ENCODE assay signal across 8 mouse cellular contexts in the genomic region with DNA sequence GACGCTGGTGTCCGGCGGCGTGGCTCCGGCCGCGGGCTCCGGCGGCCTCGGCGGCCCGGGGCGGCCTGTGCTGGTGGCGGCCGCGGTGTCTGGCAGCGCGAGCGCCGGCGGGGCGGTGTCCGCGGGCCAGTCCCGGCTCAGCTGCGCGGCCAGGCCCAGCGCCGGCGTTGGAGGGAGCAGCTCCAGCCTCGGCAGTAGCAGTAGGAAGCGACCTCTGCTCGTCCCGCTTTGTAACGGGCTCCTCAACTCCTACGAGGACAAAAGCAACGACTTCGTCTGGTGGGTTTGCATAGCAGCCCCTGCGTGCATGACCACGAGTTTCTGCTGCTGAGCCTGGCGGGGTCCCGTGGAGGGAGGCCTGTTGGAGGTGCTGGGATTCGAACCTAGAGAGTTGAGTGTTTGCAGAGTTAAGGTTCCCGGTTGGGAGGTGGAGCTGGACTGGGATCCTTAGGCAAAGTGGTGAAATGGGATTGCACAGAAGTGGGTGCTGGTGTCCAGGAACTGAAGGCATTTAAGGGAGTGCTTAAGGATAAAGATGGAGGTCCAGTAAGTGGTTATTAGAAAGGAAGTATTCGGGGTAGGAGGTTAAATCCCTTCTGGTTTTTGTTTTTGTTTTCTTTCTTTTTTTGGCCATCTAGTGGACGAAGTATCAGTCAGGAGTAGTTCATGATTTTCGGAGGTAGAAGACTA. TPM values are rescaled to one million over a fixed set of nuclear protein-coding genes. Genes with fewer than 3 reads are reported as not detected.
A peak's percentile ranks its signal among the peaks of the same experiment; 100 is the strongest.
DNase-seq lines count a peak whose midpoint lies in the region; ATAC-seq and TF ChIP-seq lines count a peak whose summit lies in the region.
"Not testable (repeated sequence)": the region's sequence is repeated elsewhere in the genome, so short reads cannot be mapped to it uniquely, and the experiment has no call there.

No protein-coding gene starts in this region.

- peaks cover 0 to 37% of the 10 kb centered on the region in 2 experiments; a peak in 3 of 4 replicates for H3K36me3 ChIP-seq in MEL (ENCODE audit: control insufficient read depth in 1 of 2, insufficient read depth in 2 of 2, low read length in 2 of 2)
- H3K36me3 ChIP-seq in forebrain, embryonic 15.5 days; hindbrain, embryonic 12.5 days: not testable (repeated sequence)

- H3K9ac ChIP-seq in MEL (ENCODE audit: control insufficient read depth, low read depth, low read length, poor library complexity, severe bottlenecking): peak overlapping the region; percentile 68
- peak overlapping the region; percentile 89 for H3K9ac ChIP-seq in forebrain, embryonic 15.5 days (replicated peaks)
- H3K9ac ChIP-seq in hindbrain, embryonic 12.5 days: peak overlapping the region; percentile 78

- WGBS in forebrain, embryonic 15.5 days: under 1% methylated on average over 33 of the region's 47 CpGs
- WGBS in hindbrain, embryonic 12.5 days: under 1% methylated on average over 17 of the region's 47 CpGs

- peak; percentile 68 for ATAC-seq in forebrain, embryonic 15.5 days (replicated peaks)
- ATAC-seq in hindbrain, embryonic 12.5 days (ENCODE audit: low FRiP score): peak; percentile 76

- not testable (repeated sequence) for TF ChIP-seq EP300 in MEL (IDR thresholded peaks at IDR 0.05; ENCODE audit: low read depth in 1 of 2, low read length in 2 of 2)

- TF ChIP-seq RAD21 in MEL (IDR thresholded peaks at IDR 0.05; ENCODE audit: low read depth, low read length): not testable (repeated sequence)

- peaks cover 16 to 17% of the 10 kb centered on the region in 2 experiments for H3K4me1 ChIP-seq in MEL (ENCODE audit: control insufficient read depth in 1 of 2, insufficient read depth in 2 of 2, low read length in 2 of 2)
- H3K4me1 ChIP-seq in forebrain, embryonic 15.5 days: peaks cover 33% of the 10 kb centered on the region
- H3K4me1 ChIP-seq in hindbrain, embryonic 12.5 days: peaks cover 22% of the 10 kb centered on the region

- TF ChIP-seq POLR2A in MEL (IDR thresholded peaks at IDR 0.05; ENCODE audit: control insufficient read depth in 1 of 2, insufficient read depth in 1 of 2, low read depth in 1 of 2, low read length in 2 of 2, poor library complexity in 1 of 2): not testable (repeated sequence)

- peak overlapping the region; percentile 70 to 98 for H3K4me3 ChIP-seq in MEL (ENCODE audit: control insufficient read depth in 1 of 2, insufficient read depth in 1 of 2, low read depth in 2 of 2, low read length in 2 of 2)
- H3K4me3 ChIP-seq in forebrain, embryonic 15.5 days: peak overlapping the region; percentile 85
- H3K4me3 ChIP-seq in hindbrain, embryonic 12.5 days: peak overlapping the region; percentile 71

- peak overlapping the region; percentile 70 for H3K4me2 ChIP-seq in forebrain, embryonic 15.5 days (replicated peaks)
- H3K4me2 ChIP-seq in hindbrain, embryonic 12.5 days (replicated peaks): peak overlapping the region; percentile 67

- peak in 1 of 3 experiments; percentile 5; a peak in 2 of 6 replicates for TF ChIP-seq CTCF in MEL (IDR thresholded peaks at IDR 0.05 in 2 of 3, conservative IDR thresholded peaks at IDR 0.05 in 1 of 3; ENCODE audit: control insufficient read depth in 1 of 3, insufficient read depth in 1 of 3, low read depth in 2 of 3, low read length in 3 of 3, poor library complexity in 1 of 3, severe bottlenecking in 1 of 3)

- not testable (repeated sequence) for H3K9me3 ChIP-seq in MEL (replicated peaks; ENCODE audit: insufficient read depth, low read length); forebrain, embryonic 15.5 days; hindbrain, embryonic 12.5 days (replicated peaks)

- peak overlapping the region; percentile 78 for H3K27ac ChIP-seq in MEL (ENCODE audit: control insufficient read depth, low read depth, low read length)
- H3K27ac ChIP-seq in forebrain, embryonic 15.5 days (replicated peaks): peak overlapping the region; percentile 98
- peak overlapping the region; percentile 94 for H3K27ac ChIP-seq in hindbrain, embryonic 12.5 days

- H3K79me2 ChIP-seq in MEL (ENCODE audit: control insufficient read depth, insufficient read depth, low read length, poor library complexity): peaks cover 30% of the 10 kb centered on the region

- peak; percentile 68 for DNase-seq in MEL (ENCODE audit: low read depth, low spot score)
- peak; percentile 33 for DNase-seq in cerebellum, adult 8-10 months
- DNase-seq in layer of hippocampus, postnatal 10 days (ENCODE audit: low spot score in 2 of 2): peak; percentile 37 to 52
- DNase-seq in lung, postnatal 14 days: peak; percentile 34
- DNase-seq in ovary, postnatal 36 days (ENCODE audit: low spot score): peak; percentile 28
- peak; percentile 66 for DNase-seq in thymus, postnatal 4 days

- H3K27me3 ChIP-seq in MEL (ENCODE audit: control insufficient read depth in 1 of 2, insufficient read depth in 2 of 2, low read length in 2 of 2); forebrain, embryonic 15.5 days; hindbrain, embryonic 12.5 days: not testable (repeated sequence)

TF ChIP-seq in MEL, 35 proteins besides CTCF, POLR2A, EP300 and RAD21:
- TF ChIP-seq MXI1 (IDR thresholded peaks at IDR 0.05; ENCODE audit: low read depth, low read length) (0 out of 2 replicates have a peak, but pooled peaks have one; percentile 19), TBP (IDR thresholded peaks at IDR 0.05; ENCODE audit: low read depth, low read length) (0 out of 2 replicates have a peak, but pooled peaks have one; percentile 37)

RNA-seq across cellular contexts. Expression of a gene that starts 0.6 kb away (rescaled TPM):
- total RNA-seq in MEL (2012; rRNA removed): 95.1 and 98.4 TPM in 2 replicates
- polyA plus RNA-seq in MEL (2012; ENCODE audit: insufficient read depth in 1 of 2, insufficient read length in 2 of 2, low read depth in 1 of 2, low replicate concordance in 2 of 2, missing spikeins in 1 of 2): 10 to 100 TPM; 28.3 to 83.8 TPM
- 97.0 and 122 TPM in 2 replicates for polyA plus RNA-seq in forebrain, embryonic 15.5 days (2015; fragmentation: Nextera tagmentation; extraction: Ambion mirVana)
- polyA plus RNA-seq in hindbrain, embryonic 12.5 days (2016; fragmentation: Nextera tagmentation; extraction: Ambion mirVana): 143 and 151 TPM in 2 replicates
- total RNA-seq in layer of hippocampus, postnatal 10 days (2021): 100 to 1,000 TPM; 122 to 126 TPM

Comparison
In these comparisons a context has a peak if more than half of its experiments do, and no peak if none do; other contexts are left out.
1. Peak in every context shown above with its lines: DNase-seq, ATAC-seq, H3K4me3 ChIP-seq and H3K27ac ChIP-seq.